Mouse (Mus musculus) cerebellum, adult (tissue): Measurements from ENCODE around the gene Fndc11.

Experiments
- ATAC-seq: cut with Nextera tagmentation; 2 replicates; pipeline ENCODE4 v1.9.2; 2017; ENCODE audit warnings: mild to moderate bottlenecking, moderate library complexity, mixed read lengths; ENCODE audit not compliant: insufficient number of reproducible peaks, low FRiP score, low TSS enrichment

Fndc11 gene

DNA sequence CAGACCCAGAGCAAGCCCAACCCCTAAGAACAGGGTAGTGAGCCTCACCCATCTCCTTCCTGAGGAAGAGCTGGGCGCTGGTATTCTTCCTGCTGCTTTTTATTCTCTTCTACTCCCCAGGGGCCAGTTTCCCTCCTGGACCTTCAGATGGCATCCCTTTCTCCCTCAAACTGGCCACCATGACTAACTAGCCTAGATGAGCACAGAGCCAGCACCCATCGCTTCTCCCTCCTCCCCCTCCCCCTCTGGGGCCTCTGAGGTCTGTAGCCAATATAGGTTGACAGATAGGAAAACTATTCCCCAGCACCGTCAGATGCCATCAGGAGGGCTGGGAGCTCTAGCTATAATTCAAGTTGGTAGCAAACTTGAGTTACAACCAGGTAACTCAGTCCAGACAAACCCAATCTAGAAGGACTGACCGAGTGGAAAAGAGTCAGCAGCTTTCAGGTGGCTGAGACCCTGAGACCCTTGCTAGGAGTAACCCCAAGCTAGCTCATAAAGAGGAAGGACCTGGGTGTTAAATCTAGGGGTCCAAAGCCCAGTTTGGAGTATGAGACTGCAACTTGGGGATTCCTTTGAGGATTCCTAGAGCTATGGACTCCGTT, 830 bp upstream of the Fndc11 start:
- no peak for ATAC-seq

DNA sequence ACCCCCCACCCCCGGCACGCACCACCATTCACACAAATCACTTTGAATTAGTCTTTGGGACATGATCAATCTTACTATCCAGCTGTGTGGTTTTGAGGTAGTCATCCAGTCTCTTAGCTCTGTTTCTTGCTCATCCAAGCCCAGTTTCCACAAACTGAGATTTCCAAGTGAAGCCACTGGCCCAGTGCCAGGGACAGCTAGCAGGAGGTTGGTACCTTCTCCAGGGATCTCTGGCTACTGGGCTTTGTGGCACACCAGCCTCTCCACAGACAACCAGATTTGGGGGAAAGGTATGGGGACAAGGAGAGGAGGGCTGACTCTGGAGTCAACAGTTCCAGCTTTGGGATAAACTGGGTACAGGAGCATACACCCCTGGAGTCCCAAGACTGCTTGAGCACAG, 548 bp downstream of the Fndc11 start:
- no peak for ATAC-seq

DNA sequence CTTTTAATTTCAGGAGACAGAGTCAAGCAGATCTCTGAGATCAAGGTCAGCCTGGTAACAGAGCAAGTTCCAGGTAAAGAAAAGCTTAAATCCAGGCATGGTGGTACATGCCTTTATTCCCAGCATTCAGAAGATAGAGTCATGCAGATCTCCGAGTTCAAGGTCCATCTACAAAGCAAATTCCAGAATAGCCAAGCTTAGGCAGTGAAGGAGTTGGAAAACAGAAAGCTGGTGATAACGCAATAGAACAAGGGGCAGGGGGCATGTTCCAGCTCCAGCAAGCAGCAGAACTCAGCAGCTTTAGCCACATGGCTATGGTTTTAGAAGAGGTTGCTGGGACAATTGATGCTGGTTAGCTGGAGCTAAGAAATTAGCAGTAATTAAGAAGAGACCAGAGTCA, 5.2 kb downstream of the Fndc11 start:
- ATAC-seq = no peak

DNA sequence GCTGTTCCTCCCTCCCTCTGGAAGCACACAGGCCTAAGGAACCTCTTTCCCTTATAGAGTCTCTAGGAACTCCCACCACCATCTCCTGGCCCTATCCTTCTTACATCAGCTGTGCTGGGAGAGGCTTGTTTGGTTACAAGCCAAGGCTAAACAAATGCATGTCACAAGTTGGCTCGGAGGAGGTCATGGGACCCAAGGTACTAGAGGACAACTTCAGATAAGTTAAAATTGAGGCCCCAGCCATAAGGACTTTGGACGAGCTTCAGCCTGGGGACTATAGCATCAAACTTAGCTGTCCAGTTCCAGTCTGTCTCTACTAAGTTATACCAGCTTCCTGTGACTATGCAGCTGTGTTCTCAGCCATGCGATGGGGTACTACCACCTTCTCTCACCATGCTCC, 7.3 kb downstream of the Fndc11 start:
- ATAC-seq = no peak

DNA sequence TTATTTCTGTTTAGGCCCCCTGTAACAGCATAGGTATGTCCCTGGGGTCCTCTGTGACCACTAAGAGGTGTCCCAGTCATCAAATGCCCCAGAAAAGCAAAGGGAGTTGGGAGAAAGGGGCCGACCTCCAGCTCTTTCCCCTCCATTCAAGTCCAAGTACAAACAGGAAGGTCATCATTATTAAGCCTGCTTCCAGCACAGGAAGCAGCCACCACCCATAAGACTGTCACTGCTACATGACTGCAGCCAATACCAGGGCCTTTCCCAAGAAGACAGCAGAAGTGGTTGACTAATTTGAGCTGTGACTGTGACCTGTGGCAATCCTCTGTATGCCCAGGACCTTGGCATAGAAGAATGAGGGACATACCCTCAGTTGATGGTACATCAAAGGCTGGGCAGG, 8.5 kb downstream of the Fndc11 start:
- ATAC-seq = no peak

DNA sequence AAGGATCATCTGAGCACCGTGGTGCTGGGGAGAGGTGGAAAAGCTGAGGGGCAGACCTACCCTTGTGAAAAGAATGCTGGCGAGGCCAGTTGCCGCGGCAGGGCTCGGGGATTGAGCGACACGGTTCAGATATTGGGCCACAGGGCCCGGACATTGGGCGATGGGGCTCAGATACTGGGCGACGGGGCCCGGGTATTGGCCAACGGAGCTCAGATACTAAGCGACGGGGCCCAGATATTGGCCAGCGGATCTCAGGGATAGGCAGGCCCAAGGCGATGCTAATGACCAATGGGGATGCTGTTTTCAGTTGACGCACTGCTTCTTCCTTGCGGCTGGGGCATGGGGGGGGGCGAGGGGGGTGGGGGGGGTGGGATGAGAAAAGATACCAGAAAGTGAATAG, 11.4 kb downstream of the Fndc11 start:
- ATAC-seq = peak; percentile 93

DNA sequence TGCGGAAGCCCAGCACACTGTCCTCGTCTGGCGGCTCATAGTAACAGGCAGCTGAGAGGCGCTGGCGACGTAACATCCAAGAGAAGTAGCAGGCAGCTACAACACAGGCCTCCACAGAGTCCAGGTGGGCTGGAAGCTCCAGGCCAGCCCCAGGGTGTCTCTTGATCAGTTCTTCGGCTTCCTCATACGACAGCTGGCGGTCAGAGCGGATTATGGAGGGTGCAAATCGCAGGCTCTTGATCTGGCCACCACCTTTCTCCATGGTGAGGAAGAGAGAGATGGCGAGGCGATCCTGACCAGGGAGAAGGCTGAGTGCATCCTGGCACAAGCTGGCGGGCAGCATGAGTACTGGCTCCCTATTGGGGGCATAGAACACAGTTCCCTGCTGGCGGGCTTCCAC, 13.6 kb downstream of the Fndc11 start:
- ATAC-seq = no peak

DNA sequence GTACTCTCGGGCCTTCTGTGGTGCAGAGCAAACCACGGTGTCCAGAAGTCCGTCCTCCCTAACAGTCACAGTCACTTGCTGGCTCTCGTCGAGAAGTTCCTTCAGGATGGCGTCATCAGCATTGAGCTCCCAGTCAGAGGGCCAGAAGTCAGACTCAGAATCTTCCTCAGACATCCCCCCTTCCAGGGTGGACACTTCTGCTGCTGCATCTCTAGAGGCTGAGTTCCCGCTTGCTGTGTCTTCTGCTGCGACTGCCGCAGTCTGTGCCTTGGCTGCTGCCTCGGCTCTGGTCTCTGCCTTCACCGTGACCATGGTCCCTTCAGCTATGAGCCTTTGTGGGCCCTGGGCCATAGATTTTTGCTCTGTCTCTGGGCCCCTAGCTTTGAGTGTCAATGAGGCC, 14.9 kb downstream of the Fndc11 start:
- no peak for ATAC-seq

DNA sequence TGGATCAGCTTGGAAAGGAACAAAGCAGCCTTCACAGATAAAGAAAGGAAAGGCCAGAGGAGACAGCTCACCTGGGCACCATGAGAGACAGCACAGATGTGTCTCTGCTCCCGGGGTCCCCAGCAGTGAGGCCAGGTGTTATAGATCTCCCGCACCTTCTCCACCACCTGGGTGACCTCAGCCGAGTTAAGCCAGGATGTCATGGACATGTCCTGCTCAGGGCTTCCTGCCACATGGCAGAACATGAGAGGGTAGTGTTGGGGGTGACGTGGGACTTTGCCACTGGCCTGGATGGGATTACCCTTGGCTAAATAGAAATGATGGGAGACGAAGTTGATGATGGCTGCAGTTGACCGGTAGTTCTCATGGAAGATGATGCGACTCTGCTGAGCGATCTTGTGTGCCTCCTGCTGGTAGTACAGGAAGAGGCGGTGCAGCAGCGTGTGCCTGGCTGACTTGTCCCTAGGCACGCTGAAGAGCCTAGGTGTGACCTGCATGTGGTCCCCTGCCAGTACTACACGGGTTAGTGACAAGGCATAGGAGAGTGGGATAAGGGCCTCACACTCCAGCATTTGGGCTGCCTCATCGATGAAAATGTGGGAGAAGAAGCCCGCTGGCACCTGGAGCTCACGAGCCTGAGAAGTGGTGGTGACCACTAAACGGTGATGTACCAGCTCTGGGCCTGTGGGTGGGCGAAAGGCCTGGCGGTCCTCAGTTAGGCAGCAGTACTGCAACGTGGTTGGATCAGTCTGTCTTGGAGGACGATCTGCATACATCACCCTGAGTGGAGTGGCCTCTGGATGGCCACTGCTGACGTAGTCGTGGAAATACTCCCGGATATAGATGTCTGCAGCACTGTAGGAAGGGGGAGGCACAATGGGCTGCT, 16.1 kb downstream of the Fndc11 start:
- no peak for ATAC-seq

DNA sequence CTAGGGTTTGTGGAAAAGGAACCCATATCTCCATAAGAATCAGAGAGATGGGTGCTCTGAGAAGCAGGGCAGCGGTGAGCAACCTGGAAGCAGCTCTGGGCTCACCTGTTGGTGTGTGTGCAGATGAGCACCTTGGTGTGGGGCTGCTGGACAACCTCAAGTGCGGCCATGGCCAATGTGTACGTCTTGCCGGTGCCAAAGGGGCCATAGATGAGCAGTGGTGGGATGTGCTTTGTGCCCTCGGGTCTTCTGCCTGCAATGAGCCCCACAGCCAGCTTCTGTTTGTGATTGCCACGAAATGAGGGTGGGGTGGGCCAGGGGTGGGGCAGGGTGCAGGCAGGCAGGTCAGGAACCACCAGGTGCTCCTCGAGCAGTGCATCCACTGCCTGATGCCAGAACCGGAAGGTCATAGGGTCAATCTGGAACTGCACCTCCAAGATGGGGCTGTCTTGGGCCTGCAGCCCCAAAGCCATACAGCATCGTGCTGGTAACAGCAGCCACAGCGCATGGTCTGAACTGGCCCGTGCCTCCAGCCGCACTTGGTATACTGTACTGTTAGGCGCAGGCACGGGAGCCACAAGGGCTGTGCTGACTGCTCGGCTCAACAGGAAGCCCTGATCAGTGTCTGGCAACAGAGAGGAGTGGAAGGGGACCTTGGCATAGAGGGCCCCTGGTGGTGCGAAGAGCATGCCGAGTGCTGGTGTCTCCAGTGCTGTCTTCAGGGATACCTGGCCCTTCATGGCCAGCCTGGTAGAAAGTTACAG, 17.6 kb downstream of the Fndc11 start:
- no peak for ATAC-seq

DNA sequence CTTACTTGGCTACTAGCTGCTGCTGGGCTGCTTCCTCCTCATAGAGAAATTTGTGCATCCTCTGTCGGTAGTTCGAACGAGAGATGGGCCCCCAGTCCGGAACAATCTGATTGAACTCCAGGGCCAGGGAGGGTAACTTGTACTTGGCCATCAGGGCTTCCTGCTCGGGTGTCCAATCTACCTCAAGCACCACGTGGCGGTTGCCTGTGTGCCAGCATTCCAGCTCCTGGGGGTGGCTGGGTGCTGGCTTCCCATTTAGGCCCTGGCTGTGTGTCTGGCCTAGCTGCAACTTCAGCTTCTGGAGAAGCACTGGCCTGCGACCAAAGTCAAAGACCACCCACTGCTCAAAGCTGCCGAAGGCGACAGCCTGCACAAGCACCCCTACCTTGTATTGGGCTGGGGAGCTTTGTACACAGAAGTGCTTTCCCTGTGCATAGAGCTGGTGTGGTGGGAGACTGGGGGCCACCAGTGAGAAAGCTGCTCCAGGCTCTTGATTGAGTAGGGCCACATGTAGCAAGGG, 18.3 kb downstream of the Fndc11 start:
- no peak for ATAC-seq

DNA sequence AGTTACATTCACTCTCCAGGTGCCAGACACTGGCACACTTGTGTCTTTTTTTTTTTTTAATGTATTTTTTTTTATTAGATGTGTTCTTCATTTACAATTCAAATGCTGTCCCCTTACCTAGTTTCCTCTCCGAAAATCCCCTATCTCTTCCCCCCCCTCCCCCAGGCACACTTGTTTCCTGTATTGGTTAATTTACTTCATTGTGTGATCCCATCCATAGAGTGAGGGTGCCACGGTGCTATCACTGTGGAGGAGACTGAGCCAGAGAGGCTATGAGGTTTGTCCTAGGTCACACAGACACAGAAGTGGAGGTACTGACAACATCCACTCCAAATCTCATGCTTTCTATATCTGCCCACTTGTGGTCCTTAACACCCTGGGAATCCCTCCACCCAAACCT, 19.0 kb downstream of the Fndc11 start:
- ATAC-seq = no peak

DNA sequence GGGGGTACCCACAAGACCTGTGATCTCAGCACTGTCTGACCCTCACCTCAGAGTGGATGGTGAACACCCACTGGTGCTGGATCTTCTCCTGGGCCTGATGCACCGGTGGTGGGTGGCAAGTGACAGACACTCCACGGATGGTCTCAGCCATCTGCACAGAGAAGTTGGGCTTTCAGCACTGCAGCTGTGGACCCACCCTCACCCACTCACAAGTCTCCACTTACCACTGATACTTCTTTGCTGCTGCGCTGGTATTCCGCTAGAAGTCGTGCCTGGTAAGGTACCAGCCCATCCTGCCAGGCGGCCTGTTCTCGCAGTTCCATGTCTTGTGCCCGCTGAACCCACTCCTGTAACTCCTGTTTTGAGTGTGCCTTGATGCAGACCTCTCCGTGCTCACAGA, 19.4 kb downstream of the Fndc11 start:
- no peak for ATAC-seq

DNA sequence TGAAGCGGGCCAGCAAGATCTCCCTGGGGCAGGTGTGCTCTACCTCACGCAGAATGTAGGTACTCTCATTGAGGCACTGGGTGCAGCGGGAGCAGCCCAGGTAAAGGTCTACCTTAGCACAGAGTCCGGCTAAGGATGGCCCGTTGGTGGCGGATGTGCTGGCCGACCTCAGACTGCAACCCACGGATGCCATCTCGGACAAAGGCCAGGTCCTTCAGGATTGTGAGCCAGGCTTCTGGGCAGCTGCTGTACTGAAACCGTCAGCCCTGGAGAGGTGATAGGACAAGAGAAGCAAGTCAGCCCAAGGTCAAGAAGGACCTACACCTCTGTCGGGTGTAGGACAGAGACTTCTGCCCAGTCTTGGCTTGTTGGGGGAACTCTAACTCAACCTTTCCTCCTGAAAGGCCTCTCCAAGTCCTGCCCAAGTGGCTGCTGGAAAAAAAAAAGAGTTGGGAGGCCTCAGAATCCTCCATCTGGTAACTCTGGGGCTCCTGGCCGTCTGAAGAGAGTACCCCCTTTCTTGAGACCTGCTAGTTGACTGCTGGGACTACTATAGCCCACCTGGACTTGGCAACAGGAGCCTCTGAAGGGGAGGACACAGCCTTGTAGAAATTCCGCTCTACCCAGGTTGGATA, 21.1 kb downstream of the Fndc11 start:
- ATAC-seq = no peak

DNA sequence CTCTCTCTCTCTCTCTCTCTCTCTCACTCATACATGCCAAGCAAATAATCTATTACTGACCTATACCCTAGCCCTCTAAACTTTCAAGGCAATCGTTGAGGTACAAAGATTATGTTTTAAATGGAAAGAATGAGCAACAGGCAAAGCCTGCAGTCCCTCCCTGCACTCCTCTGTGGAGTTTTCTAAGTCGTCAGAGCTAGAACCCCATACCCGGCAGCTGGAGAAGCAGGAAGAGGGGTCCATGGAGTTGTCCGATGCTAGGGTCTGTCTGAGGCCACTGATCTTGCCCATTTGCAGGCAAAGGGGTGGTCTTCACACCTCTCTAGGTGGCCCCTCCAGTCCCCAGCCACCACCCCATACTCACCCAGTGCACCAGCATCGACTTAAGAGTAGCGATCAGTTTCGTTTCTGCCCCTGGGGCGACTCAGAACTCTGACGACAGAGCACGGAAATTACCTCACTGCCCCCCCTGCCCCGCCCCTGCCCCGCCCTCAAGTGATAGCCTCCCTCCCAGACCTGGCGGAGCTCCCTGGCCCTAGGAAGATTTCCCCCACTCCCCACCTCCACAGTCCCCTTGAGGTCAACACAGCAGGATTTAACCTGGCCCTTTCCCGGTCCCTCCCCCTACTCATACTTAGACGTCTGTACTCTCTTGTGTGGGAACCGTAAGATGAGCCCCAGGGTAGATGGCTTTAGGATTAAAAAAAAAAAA, 21.9 kb downstream of the Fndc11 start, which contains the start of gene Helz2:
Helz2 (minus strand) TSS at position 426 of the 712 bp plus-strand sequence.
- ATAC-seq = no peak

DNA sequence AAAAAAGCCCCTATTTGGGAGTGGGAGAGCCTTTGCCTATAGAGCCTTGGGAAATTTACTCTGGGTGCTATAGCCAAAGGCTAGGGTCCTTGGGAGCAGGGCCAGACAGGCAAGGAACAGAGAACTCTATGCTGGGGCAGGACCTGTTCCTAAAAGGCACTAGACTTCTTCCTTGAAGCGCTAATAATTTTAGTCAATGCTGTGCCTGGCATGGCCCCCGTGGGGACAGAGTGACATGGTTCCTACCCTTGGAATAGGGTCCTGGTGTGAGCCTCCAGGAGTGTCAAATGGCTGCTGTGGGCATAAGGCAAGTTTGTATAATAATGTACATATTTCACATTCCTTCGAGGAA, 22.5 kb downstream of the Fndc11 start:
- no peak for ATAC-seq

DNA sequence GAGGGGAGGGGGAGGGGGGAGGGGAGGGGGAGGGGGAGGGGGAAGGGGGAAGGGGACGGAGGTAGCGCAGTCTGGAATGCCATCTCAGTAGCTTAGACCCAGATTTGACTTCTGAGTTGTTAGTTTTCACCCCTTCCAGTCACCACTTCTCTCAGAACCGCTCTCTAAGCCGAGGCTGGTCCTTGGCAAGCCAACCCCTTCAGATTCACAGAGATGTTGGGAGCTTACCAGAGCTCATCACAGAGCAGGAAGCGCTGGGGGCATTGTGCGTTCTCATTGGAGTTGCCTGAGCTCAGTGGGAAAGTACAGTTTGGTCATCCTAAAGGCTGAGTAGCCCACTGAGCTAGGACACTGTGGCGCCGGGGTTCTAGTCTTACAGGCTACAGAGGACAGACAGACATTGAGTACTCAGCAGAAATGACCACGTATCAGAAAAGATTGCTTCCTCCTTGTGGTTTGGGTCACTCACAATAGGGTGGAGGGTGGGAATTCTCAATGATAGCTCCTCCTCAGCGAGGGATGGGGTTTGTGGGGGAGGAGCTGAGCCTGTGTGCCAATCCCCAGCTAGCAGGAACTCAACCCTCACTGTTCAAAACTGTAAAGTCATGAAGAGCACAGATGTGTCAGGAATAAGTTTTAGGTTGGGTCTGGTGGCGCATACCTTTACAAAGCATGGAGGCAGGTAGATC, 24.0 kb downstream of the Fndc11 start:
- no peak for ATAC-seq

DNA sequence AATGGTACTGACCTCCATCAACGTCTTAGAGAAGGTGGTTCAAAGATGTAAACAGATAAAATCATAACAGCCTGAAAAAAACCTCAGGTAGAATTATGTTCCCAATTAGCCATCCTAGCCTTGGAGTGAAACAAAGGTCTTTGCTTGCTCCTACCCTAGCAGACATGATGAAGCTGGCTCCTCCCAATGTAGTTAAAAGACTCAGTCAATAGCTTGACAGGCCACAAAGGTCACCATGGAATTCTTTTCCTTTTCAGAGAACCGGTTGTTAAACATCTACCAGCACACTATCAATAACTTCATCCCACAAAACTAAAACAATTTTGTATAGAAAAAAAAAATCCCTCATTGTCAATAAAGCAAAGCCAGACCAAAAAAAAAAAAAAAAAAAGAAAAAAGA, 25.2 kb downstream of the Fndc11 start:
- ATAC-seq = no peak

DNA sequence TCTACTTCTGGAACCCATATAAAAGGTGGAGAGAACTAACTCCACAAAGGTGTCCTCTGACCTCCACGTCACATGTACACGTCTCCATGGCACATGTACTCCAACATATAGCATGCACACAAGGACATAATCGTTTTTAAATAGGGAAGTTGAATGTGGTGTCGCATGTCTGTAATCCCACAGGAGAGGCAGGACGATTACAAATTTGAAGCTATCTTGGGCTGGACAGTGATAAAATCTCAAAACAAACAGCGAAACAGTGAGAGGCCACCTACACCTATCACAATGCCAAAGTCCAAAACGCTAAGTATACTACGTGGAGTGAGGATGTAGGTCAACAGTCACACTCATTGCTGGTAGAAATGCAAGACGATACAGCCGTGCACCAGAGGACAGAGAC, 29.4 kb downstream of the Fndc11 start:
- ATAC-seq = no peak

DNA sequence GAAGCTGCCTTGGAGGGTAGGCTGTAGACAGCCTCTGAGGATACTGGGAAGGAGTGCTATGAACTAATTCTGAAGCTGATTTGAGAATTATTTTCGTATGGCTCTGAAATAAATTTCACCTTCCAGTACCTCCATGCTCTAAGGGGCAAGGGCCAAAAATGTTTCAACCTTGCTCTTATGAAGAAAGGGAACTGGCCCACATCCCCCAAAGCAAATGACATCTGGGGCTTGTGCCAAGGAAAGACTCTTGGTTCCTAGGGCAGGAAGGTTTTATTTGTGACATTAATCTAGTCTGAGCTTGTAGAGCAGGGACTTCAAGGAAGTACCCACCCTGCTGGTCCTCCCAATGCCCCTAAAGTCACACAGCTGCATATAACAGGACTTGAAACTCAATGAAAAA, 32.0 kb downstream of the Fndc11 start:
- ATAC-seq = no peak
